Mouse (Mus musculus): ENCODE results near the gene Tbc1d21. TPM values are rescaled to one million over a fixed set of nuclear protein-coding genes. Genes with fewer than 3 reads are reported as not detected.

Tbc1d21 gene
- total and polyA plus RNA-seq, 3 experiments, result not detected

Other genes starting within 250 kb of the Tbc1d21 start
- 10 to 100 TPM; 23.5 to 30.9 TPM for gene Islr, start 166.1 kb downstream of the Tbc1d21 start, total RNA-seq (2021)
- 93.8 and 107 TPM in 2 replicates for gene Islr, start 166.1 kb downstream of the Tbc1d21 start, polyA plus RNA-seq (2012; rRNA removed)
- gene Islr2, start 166.1 kb downstream of the Tbc1d21 start, total RNA-seq (2021), result 1 to 10 TPM; 1.5 to 2.0 TPM
- gene Islr2, start 166.1 kb downstream of the Tbc1d21 start, polyA plus RNA-seq (2012; rRNA removed), result 1.3 and 2.0 TPM in 2 replicates
- 10 to 100 TPM; 20.8 to 28.0 TPM for gene Pml, start 120.7 kb downstream of the Tbc1d21 start, total RNA-seq (2021)
- gene Pml, start 120.7 kb downstream of the Tbc1d21 start, polyA plus RNA-seq (2012; rRNA removed), result 27.7 and 33.4 TPM in 2 replicates
- gene Stoml1, start 117.3 kb downstream of the Tbc1d21 start, total RNA-seq (2021), result 10 to 100 TPM; 13.8 to 17.2 TPM
- gene Stoml1, start 117.3 kb downstream of the Tbc1d21 start, polyA plus RNA-seq (2012; rRNA removed), result 38.1 and 38.4 TPM in 2 replicates
- 10 to 100 TPM; 24.8 to 44.6 TPM for gene Loxl1, start 57.3 kb downstream of the Tbc1d21 start, total RNA-seq (2021)
- gene Loxl1, start 57.3 kb downstream of the Tbc1d21 start, polyA plus RNA-seq (2012; rRNA removed), result 73.5 and 81.5 TPM in 2 replicates
- 10 to 100 TPM in 1 of 2 experiments, 1 to 10 TPM in 1; 8.2 to 11.9 TPM for gene Insyn1, start 118.1 kb upstream of the Tbc1d21 start, total RNA-seq (2021)
- 9.2 and 12.7 TPM in 2 replicates for gene Insyn1, start 118.1 kb upstream of the Tbc1d21 start, polyA plus RNA-seq (2012; rRNA removed)
- 10 to 100 TPM; 11.0 to 12.3 TPM for gene Cd276, start 185.0 kb upstream of the Tbc1d21 start, total RNA-seq (2021)
- gene Cd276, start 185.0 kb upstream of the Tbc1d21 start, polyA plus RNA-seq (2012; rRNA removed), result 7.2 and 9.5 TPM in 2 replicates
- 100 to 1,000 TPM; 200 to 247 TPM for gene Nptn, start 211.8 kb upstream of the Tbc1d21 start, total RNA-seq (2021)
- gene Nptn, start 211.8 kb upstream of the Tbc1d21 start, polyA plus RNA-seq (2012; rRNA removed), result 204 and 227 TPM in 2 replicates

All from adrenal gland, adult 2 months (tissue).